Mouse (Mus musculus) C2C12 (cell line): ENCODE data around the gene 6330409D20Rik.

Experiments used
- CEBPB ChIP-seq: IDR thresholded peaks from one replicate; pipeline ENCODE4 v1.6.1; 2011; ENCODE audit warnings: low read depth, mild to moderate bottlenecking, control low read depth, moderate library complexity
- CTCF ChIP-seq: IDR thresholded peaks from one replicate; pipeline ENCODE4 v1.5.1; 2011; ENCODE audit not compliant: control insufficient read depth, insufficient read depth, insufficient read length
- FOSL1 ChIP-seq: IDR thresholded peaks from one replicate; pipeline ENCODE4 v1.8.0; 2011; ENCODE audit warnings: mild to moderate bottlenecking, low read length; ENCODE audit not compliant: poor library complexity, insufficient read depth, severe bottlenecking
- MAX ChIP-seq: IDR thresholded peaks from one replicate; pipeline ENCODE4 v1.6.1; 2011; ENCODE audit warnings: mild to moderate bottlenecking, control low read depth
- MYOD1 ChIP-seq: IDR thresholded peaks from one replicate; pipeline ENCODE4 v1.6.1; 2011; ENCODE audit warnings: low read depth; ENCODE audit not compliant: control insufficient read depth, insufficient read length
- MYOG ChIP-seq: IDR thresholded peaks from one replicate; pipeline ENCODE4 v1.6.1; 2011; ENCODE audit not compliant: control insufficient read depth, insufficient read length; ENCODE audit errors: extremely low read depth
- USF1 ChIP-seq: IDR thresholded peaks from one replicate; pipeline ENCODE4 v1.6.1; 2011; ENCODE audit warnings: low read depth, mild to moderate bottlenecking, control low read depth, moderate library complexity

DNA sequence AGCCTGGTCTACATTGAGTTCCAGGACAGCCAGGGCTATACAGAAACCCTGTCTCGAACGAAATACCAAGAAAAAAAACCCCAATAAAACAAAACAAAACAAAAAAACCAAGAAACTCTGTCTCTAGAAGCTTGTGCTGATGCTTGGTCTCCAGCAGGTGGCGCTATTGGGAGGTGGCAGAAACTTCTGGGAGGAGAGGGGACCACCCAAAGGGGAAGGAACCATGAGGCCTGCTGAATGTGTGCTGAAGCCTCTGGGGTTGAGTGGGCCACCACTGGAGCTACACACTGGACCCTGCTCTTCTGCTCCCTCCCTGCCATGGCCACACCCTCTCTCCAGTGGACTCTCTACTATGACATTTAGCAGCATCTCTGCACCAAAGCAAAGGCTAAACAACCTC lies 32.2 kb downstream of the 6330409D20Rik start:
- TF ChIP-seq CTCF (no peak), CEBPB (no peak), USF1 (no peak), MAX (no peak), MYOG (no peak), MYOD1 (no peak), FOSL1 (no peak)
